Mouse (Mus musculus) heart, postnatal 0 days (tissue): ENCODE results near the gene Klk10.

ENCODE experiments used
- CTCF ChIP-seq: IDR thresholded peaks from 2 replicates; pipeline ENCODE4 v1.5.1; 2016; ENCODE audit warnings: antibody characterized with exemption, control low read depth, low read depth
- EP300 ChIP-seq: IDR thresholded peaks from 2 replicates; pipeline ENCODE4 v1.6.1; 2016; ENCODE audit warnings: antibody characterized with exemption, low read depth

GRCm38 (mm10) chr7:43768597-43768996 is 12.2 kb upstream of the Klk10 start, which contains the start of gene Klk12:
- no peak for TF ChIP-seq EP300
- no peak for TF ChIP-seq CTCF
